Mouse (Mus musculus): ENCODE measurements at regions not wholly inside any gene's neighbourhood (a gene's known extent, or its start where the extent isn't known, plus 50 kb on each side); places are given as distances from the start of the nearest gene placed in this dataset.

DNA sequence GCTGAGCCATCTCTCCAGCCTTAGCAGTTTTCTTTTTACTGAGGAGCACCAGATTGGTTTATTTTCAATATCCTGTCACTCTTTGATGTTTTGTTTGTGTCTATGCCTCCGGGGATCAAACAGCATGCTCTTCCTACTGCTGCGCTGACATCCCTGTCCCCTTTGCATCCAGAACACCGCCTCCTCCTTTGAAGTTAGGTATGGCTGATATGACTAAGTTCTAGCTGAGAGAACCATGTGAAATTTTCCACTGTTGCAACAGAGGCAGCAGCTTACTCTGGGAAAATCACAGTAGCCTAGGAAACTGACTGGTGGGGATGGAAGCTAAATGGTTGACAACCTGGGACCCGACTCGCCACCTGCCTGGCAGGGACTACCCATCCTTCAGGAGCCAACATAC lies 76.1 kb upstream of the Acsl1 start:
- Histone ChIP-seq H3K36me3 (replicated peaks; ENCODE audit: control insufficient read depth, insufficient read depth, low read depth) (no peaks in the 10 kb centered on the region), H3K27ac (no peak overlapping the region), H3K9me3 (ENCODE audit: control insufficient read depth, low read length) (no peaks in the 10 kb centered on the region), H3K4me1 (replicated peaks; ENCODE audit: control insufficient read depth in 2 of 2, insufficient read depth in 2 of 2, low read length in 1 of 2) (no peaks in the 10 kb centered on the region; a peak in 1 of 4 replicates), H3K9ac (replicated peaks) (no peak overlapping the region), H3K4me3 (ENCODE audit: insufficient read depth in 1 of 2, low read depth in 2 of 2, low read length in 2 of 2) (no peak overlapping the region), H3K4me2 (ENCODE audit: low read depth) (no peak overlapping the region), H3K27me3 (ENCODE audit: control insufficient read depth, insufficient read depth, low read length) (no peaks in the 10 kb centered on the region)
- 66% methylated on average over 5 of the region's 5 CpGs for WGBS (ENCODE audit: insufficient replicate concordance)
- no peak for DNase-seq (ENCODE audit: low read depth in 3 of 3, low spot score in 3 of 3)
- TF ChIP-seq CTCF (IDR thresholded peaks at IDR 0.05; ENCODE audit: low read depth), result no peak
- TF ChIP-seq EP300 (IDR thresholded peaks at IDR 0.05; ENCODE audit: low read depth), result no peak
- no peak for ATAC-seq (ENCODE audit: insufficient read depth)

- H3K27ac ChIP-seq, result no peak overlapping the region
- no peak overlapping the region for H3K4me2 ChIP-seq (ENCODE audit: low read depth)
- TF ChIP-seq EP300 (IDR thresholded peaks at IDR 0.05; ENCODE audit: low read depth) (no peak), CTCF (IDR thresholded peaks at IDR 0.05; ENCODE audit: low read depth) (no peak)
- no peak overlapping the region for H3K9ac ChIP-seq (replicated peaks)
- no peaks in the 10 kb centered on the region for H3K9me3 ChIP-seq (ENCODE audit: control insufficient read depth, low read length)
- no peaks in the 10 kb centered on the region for H3K36me3 ChIP-seq (replicated peaks; ENCODE audit: control insufficient read depth, insufficient read depth, low read depth)
- DNase-seq (ENCODE audit: low read depth in 3 of 3, low spot score in 3 of 3) (no peak), ATAC-seq (ENCODE audit: insufficient read depth) (no peak)
- H3K27me3 ChIP-seq (ENCODE audit: control insufficient read depth, insufficient read depth, low read length), result no peaks in the 10 kb centered on the region
- 60% methylated on average over 1 of the region's 1 CpGs for WGBS (ENCODE audit: insufficient replicate concordance)
- no peak overlapping the region for H3K4me3 ChIP-seq (ENCODE audit: insufficient read depth in 1 of 2, low read depth in 2 of 2, low read length in 2 of 2)
- H3K4me1 ChIP-seq (replicated peaks; ENCODE audit: control insufficient read depth in 2 of 2, insufficient read depth in 2 of 2, low read length in 1 of 2), result no peaks in the 10 kb centered on the region; a peak in 1 of 4 replicates
These were observed 75.5 kb upstream of the Acsl1 start for GRCm38 (mm10) chr8:46395348-46395747.

- DNase-seq (ENCODE audit: low read depth in 3 of 3, low spot score in 3 of 3) (no peak), ATAC-seq (ENCODE audit: insufficient read depth) (no peak)
- Histone ChIP-seq H3K27ac (no peak overlapping the region), H3K36me3 (replicated peaks; ENCODE audit: control insufficient read depth, insufficient read depth, low read depth) (no peaks in the 10 kb centered on the region), H3K9me3 (ENCODE audit: control insufficient read depth, low read length) (no peaks in the 10 kb centered on the region), H3K4me2 (ENCODE audit: low read depth) (no peak overlapping the region), H3K9ac (replicated peaks) (no peak overlapping the region), H3K4me1 (replicated peaks; ENCODE audit: control insufficient read depth in 2 of 2, insufficient read depth in 2 of 2, low read length in 1 of 2) (no peaks in the 10 kb centered on the region; a peak in 1 of 4 replicates), H3K4me3 (ENCODE audit: insufficient read depth in 1 of 2, low read depth in 2 of 2, low read length in 2 of 2) (no peak overlapping the region), H3K27me3 (ENCODE audit: control insufficient read depth, insufficient read depth, low read length) (no peaks in the 10 kb centered on the region)
- TF ChIP-seq CTCF (IDR thresholded peaks at IDR 0.05; ENCODE audit: low read depth), result no peak
- TF ChIP-seq EP300 (IDR thresholded peaks at IDR 0.05; ENCODE audit: low read depth), result no peak
- WGBS (ENCODE audit: insufficient replicate concordance), result 50% methylated on average over 2 of the region's 2 CpGs
These were observed 73.8 kb upstream of the Acsl1 start for GRCm38 (mm10) chr8:46397081-46397480.

DNA sequence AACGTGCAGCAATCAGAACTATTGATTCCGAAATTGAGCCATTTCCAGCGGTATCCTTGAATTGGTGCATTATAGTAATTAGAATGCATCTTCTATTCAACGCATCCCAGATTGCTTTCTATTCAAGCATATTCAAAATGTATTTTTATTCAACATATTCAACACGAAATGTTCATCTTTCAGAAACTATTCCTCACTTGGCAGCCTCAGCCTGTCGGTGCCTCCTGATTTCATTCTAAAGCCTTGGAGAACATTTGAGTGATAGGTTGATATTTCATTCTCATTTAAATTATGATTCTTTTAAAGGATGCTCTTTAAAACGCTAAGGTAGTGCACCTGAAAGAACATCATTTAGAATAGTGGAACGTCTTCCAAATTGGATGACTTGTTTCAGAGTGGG lies 73.1 kb upstream of the Acsl1 start:
- no peak overlapping the region for H3K9ac ChIP-seq (replicated peaks)
- TF ChIP-seq EP300 (IDR thresholded peaks at IDR 0.05; ENCODE audit: low read depth), result no peak
- TF ChIP-seq CTCF (IDR thresholded peaks at IDR 0.05; ENCODE audit: low read depth), result no peak
- whole genome bisulfite sequencing (ENCODE audit: insufficient replicate concordance), result 53% methylated on average over 8 of the region's 8 CpGs
- H3K4me3 ChIP-seq (ENCODE audit: insufficient read depth in 1 of 2, low read depth in 2 of 2, low read length in 2 of 2), result no peak overlapping the region
- no peaks in the 10 kb centered on the region for H3K9me3 ChIP-seq (ENCODE audit: control insufficient read depth, low read length)
- no peaks in the 10 kb centered on the region; a peak in 1 of 4 replicates for H3K4me1 ChIP-seq (replicated peaks; ENCODE audit: control insufficient read depth in 2 of 2, insufficient read depth in 2 of 2, low read length in 1 of 2)
- no peak for DNase-seq (ENCODE audit: low read depth in 3 of 3, low spot score in 3 of 3)
- H3K36me3 ChIP-seq (replicated peaks; ENCODE audit: control insufficient read depth, insufficient read depth, low read depth), result no peaks in the 10 kb centered on the region
- ATAC-seq (ENCODE audit: insufficient read depth), result no peak
- H3K27me3 ChIP-seq (ENCODE audit: control insufficient read depth, insufficient read depth, low read length), result no peaks in the 10 kb centered on the region
- no peak overlapping the region for H3K27ac ChIP-seq
- H3K4me2 ChIP-seq (ENCODE audit: low read depth), result no peak overlapping the region

DNA sequence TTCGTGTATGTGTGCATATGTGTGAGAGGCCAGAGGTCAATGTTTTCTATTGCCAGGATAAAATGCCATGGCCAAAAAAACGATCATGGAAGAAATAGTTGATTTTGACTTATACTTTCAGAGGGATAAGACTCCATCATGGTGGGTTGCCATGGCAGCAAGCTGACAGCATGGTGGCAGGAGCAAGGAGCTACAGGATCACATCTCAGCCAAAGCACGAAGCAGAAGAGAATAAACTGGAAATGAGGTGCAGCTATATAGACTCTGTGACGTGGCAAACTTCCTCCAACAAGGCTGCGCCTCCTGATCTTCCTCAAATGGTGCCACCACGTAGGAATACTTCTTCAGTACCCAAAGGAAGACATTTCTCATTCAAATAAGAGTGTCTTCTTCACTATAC lies 70.2 kb upstream of the Acsl1 start:
- 39% methylated on average over 6 of the region's 6 CpGs for WGBS (ENCODE audit: insufficient replicate concordance)
- TF ChIP-seq CTCF (IDR thresholded peaks at IDR 0.05; ENCODE audit: low read depth), result no peak
- TF ChIP-seq EP300 (IDR thresholded peaks at IDR 0.05; ENCODE audit: low read depth), result no peak
- H3K4me2 ChIP-seq (ENCODE audit: low read depth), result no peak overlapping the region
- ATAC-seq (ENCODE audit: insufficient read depth) (no peak), DNase-seq (ENCODE audit: low read depth in 3 of 3, low spot score in 3 of 3) (no peak)
- no peaks in the 10 kb centered on the region; a peak in 1 of 4 replicates for H3K4me1 ChIP-seq (replicated peaks; ENCODE audit: control insufficient read depth in 2 of 2, insufficient read depth in 2 of 2, low read length in 1 of 2)
- H3K27ac ChIP-seq, result no peak overlapping the region
- H3K27me3 ChIP-seq (ENCODE audit: control insufficient read depth, insufficient read depth, low read length), result no peaks in the 10 kb centered on the region
- H3K36me3 ChIP-seq (replicated peaks; ENCODE audit: control insufficient read depth, insufficient read depth, low read depth), result no peaks in the 10 kb centered on the region
- no peak overlapping the region for H3K9ac ChIP-seq (replicated peaks)
- no peak overlapping the region for H3K4me3 ChIP-seq (ENCODE audit: insufficient read depth in 1 of 2, low read depth in 2 of 2, low read length in 2 of 2)
- no peaks in the 10 kb centered on the region for H3K9me3 ChIP-seq (ENCODE audit: control insufficient read depth, low read length)

Data from liver, embryonic 14.5 days (tissue).